ENCODE assay signal across 8 mouse cellular contexts in the genomic region with DNA sequence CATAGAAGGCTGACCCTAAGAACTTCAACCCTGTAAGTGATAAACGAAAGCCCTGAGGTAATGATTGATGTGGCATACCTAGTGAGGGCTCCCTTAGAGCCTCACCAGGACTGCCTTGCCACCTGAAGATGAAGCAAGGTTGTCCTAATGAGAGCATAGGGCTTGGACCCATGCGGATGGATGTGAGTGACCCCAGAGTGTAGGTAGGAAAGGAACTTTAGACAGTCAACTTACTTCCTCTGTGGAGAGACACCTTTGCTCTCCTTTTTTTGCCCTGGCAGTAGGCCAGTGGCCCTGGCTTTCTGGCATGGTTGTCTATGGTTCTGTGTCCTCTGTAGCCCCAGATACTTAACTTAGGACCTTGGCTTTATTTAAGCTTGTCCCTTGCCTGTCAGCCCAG. TPM values are rescaled to one million over a fixed set of nuclear protein-coding genes. Genes with fewer than 3 reads are reported as not detected.
DNase-seq lines count a peak whose midpoint lies in the region; ATAC-seq lines count a peak whose summit lies in the region.

No protein-coding gene starts in this region.

- peak overlapping the region; percentile 100 for H3K4me2 ChIP-seq in hindbrain, embryonic 15.5 days
- peak overlapping the region; percentile 99 for H3K4me2 ChIP-seq in liver, embryonic 13.5 days

- peak overlapping the region; percentile 74 for H3K4me3 ChIP-seq in hindbrain, embryonic 15.5 days
- H3K4me3 ChIP-seq in liver, embryonic 13.5 days (replicated peaks), result peak overlapping the region; percentile 96

- no peaks in the 10 kb centered on the region for H3K27me3 ChIP-seq in hindbrain, embryonic 15.5 days
- H3K27me3 ChIP-seq in liver, embryonic 13.5 days, result no peaks in the 10 kb centered on the region

- H3K4me1 ChIP-seq in hindbrain, embryonic 15.5 days (replicated peaks), result peaks cover 21% of the 10 kb centered on the region
- peaks cover 32% of the 10 kb centered on the region for H3K4me1 ChIP-seq in liver, embryonic 13.5 days (replicated peaks)

- 96% methylated on average over 2 of the region's 2 CpGs for WGBS in hindbrain, embryonic 15.5 days
- 62% methylated on average over 2 of the region's 2 CpGs for WGBS in liver, embryonic 13.5 days (ENCODE audit: insufficient replicate concordance)

- peak overlapping the region; percentile 80; the same call in 1 of the 2 replicates for H3K9ac ChIP-seq in hindbrain, embryonic 15.5 days
- H3K9ac ChIP-seq in liver, embryonic 13.5 days, result peak overlapping the region; percentile 87

- no peaks in the 10 kb centered on the region for H3K9me3 ChIP-seq in hindbrain, embryonic 15.5 days
- no peaks in the 10 kb centered on the region for H3K9me3 ChIP-seq in liver, embryonic 13.5 days (replicated peaks)

- intact Hi-C loops in left cerebral cortex, postnatal 25 days (cut with DNase I), result no loop called here

- no peak for ATAC-seq in hindbrain, embryonic 15.5 days (ENCODE audit: low FRiP score, low read depth)
- no peak for ATAC-seq in liver, embryonic 13.5 days (ENCODE audit: low read depth)
- ATAC-seq in inflammation-experienced regulatory T-cells, adult 6 months, result no peak

- peaks cover 19% of the 10 kb centered on the region for H3K36me3 ChIP-seq in hindbrain, embryonic 15.5 days
- peaks cover 41% of the 10 kb centered on the region for H3K36me3 ChIP-seq in liver, embryonic 13.5 days

- no peak overlapping the region for H3K27ac ChIP-seq in hindbrain, embryonic 15.5 days (replicated peaks)
- no peak overlapping the region for H3K27ac ChIP-seq in liver, embryonic 13.5 days

- DNase-seq in adrenal gland, adult 2 months, result peak; percentile 68
- no peak for DNase-seq in adrenal gland, adult 18-20 months (ENCODE audit: low spot score in 2 of 2)
- peak; percentile 69 for DNase-seq in adrenal gland, postnatal 14 days
- DNase-seq in liver, embryonic 13.5 days, result no peak
- no peak for DNase-seq in retina, embryonic 14.5 days (ENCODE audit: low spot score)
- no peak for DNase-seq in left cerebral cortex, postnatal 25 days (ENCODE audit: low spot score in 2 of 2)

RNA-seq across cellular contexts. Expression of a gene that starts 1.7 kb away (rescaled TPM):
- total RNA-seq in adrenal gland, adult 2 months (2021), result 100 to 1,000 TPM in 1 of 2 experiments, 10 to 100 TPM in 1; 85.9 to 147 TPM
- polyA plus RNA-seq in adrenal gland, adult 2 months (2012; rRNA removed), result 548 and 593 TPM in 2 replicates
- 100 to 1,000 TPM in 1 of 2 experiments, 10 to 100 TPM in 1; 82.4 to 130 TPM for total RNA-seq in adrenal gland, adult 18-20 months (2021)
- 87.8 and 94.3 TPM in 2 replicates for total RNA-seq in adrenal gland, postnatal 14 days (2021)
- polyA plus RNA-seq in hindbrain, embryonic 15.5 days (2015; fragmentation: Nextera tagmentation; extraction: Ambion mirVana), result 32.8 and 37.1 TPM in 2 replicates
- 19.2 and 19.6 TPM in 2 replicates for polyA plus RNA-seq in liver, embryonic 13.5 days (2015; fragmentation: Nextera tagmentation; extraction: Ambion mirVana)
- 1 to 10 TPM; 1.5 to 4.1 (median 3.5) TPM for polyA plus RNA-seq in inflammation-experienced regulatory T-cells, adult 6 months (2017; shearing (Covaris generic))
- 10 to 100 TPM; 21.7 to 24.3 TPM for total RNA-seq in left cerebral cortex, postnatal 25 days (2021)

RNA-seq across cellular contexts. Expression of a gene that starts 16.9 kb away (rescaled TPM):
- 100 to 1,000 TPM; 199 to 205 TPM for total RNA-seq in adrenal gland, adult 2 months (2021)
- polyA plus RNA-seq in adrenal gland, adult 2 months (2012; rRNA removed), result 113 and 119 TPM in 2 replicates
- 100 to 1,000 TPM; 198 to 216 TPM for total RNA-seq in adrenal gland, adult 18-20 months (2021)
- 167 and 170 TPM in 2 replicates for total RNA-seq in adrenal gland, postnatal 14 days (2021)
- polyA plus RNA-seq in hindbrain, embryonic 15.5 days (2015; fragmentation: Nextera tagmentation; extraction: Ambion mirVana), result 190 and 193 TPM in 2 replicates
- polyA plus RNA-seq in liver, embryonic 13.5 days (2015; fragmentation: Nextera tagmentation; extraction: Ambion mirVana), result 89.1 and 99.9 TPM in 2 replicates
- polyA plus RNA-seq in inflammation-experienced regulatory T-cells, adult 6 months (2017; shearing (Covaris generic)), result 100 to 1,000 TPM in 1 of 3 experiments, 10 to 100 TPM in 2; 74.7 to 118 (median 98.1) TPM
- total RNA-seq in left cerebral cortex, postnatal 25 days (2021), result 100 to 1,000 TPM; 118 to 131 TPM

RNA-seq across cellular contexts. Expression of a gene that starts 18.0 kb away (rescaled TPM):
- total RNA-seq in adrenal gland, adult 2 months (2021), result 100 to 1,000 TPM; 226 to 406 TPM
- 209 and 255 TPM in 2 replicates for polyA plus RNA-seq in adrenal gland, adult 2 months (2012; rRNA removed)
- 100 to 1,000 TPM; 238 to 400 TPM for total RNA-seq in adrenal gland, adult 18-20 months (2021)
- 325 and 370 TPM in 2 replicates for total RNA-seq in adrenal gland, postnatal 14 days (2021)
- polyA plus RNA-seq in hindbrain, embryonic 15.5 days (2015; fragmentation: Nextera tagmentation; extraction: Ambion mirVana), result 13.8 and 14.2 TPM in 2 replicates
- 3.0 and 3.1 TPM in 2 replicates for polyA plus RNA-seq in liver, embryonic 13.5 days (2015; fragmentation: Nextera tagmentation; extraction: Ambion mirVana)
- 1 to 10 TPM; 2.7 to 4.1 (median 3.5) TPM for polyA plus RNA-seq in inflammation-experienced regulatory T-cells, adult 6 months (2017; shearing (Covaris generic))
- total RNA-seq in left cerebral cortex, postnatal 25 days (2021), result 1 to 10 TPM; 4.7 to 6.4 TPM

RNA-seq across cellular contexts. Expression of a gene that starts 48.7 kb away (rescaled TPM):
- total RNA-seq in adrenal gland, adult 2 months (2021), result 100 to 1,000 TPM; 146 to 317 TPM
- polyA plus RNA-seq in adrenal gland, adult 2 months (2012; rRNA removed), result 26.4 and 29.9 TPM in 2 replicates
- total RNA-seq in adrenal gland, adult 18-20 months (2021), result 100 to 1,000 TPM; 138 to 160 TPM
- 169 and 183 TPM in 2 replicates for total RNA-seq in adrenal gland, postnatal 14 days (2021)
- 204 and 212 TPM in 2 replicates for polyA plus RNA-seq in hindbrain, embryonic 15.5 days (2015; fragmentation: Nextera tagmentation; extraction: Ambion mirVana)
- 140 and 158 TPM in 2 replicates for polyA plus RNA-seq in liver, embryonic 13.5 days (2015; fragmentation: Nextera tagmentation; extraction: Ambion mirVana)
- polyA plus RNA-seq in inflammation-experienced regulatory T-cells, adult 6 months (2017; shearing (Covaris generic)), result 10 to 100 TPM; 67.4 to 78.8 (median 68.4) TPM
- total RNA-seq in left cerebral cortex, postnatal 25 days (2021), result 100 to 1,000 TPM; 106 to 114 TPM

Comparison
In these comparisons a context has a peak if more than half of its experiments do, and no peak if none do; other contexts are left out.
1. DNase-seq: peak in adrenal gland, adult 2 months (single experiment) and adrenal gland, postnatal 14 days (single experiment); none in adrenal gland, adult 18-20 months (0 of 2), liver, embryonic 13.5 days (single experiment), retina, embryonic 14.5 days (single experiment) and left cerebral cortex, postnatal 25 days (0 of 2).
2. RNA of a gene that starts 18.0 kb away (total RNA-seq): 226 to 406 TPM in adrenal gland, adult 2 months, 238 to 400 TPM in adrenal gland, adult 18-20 months and 325 to 370 TPM in adrenal gland, postnatal 14 days; 4.7 to 6.4 TPM in left cerebral cortex, postnatal 25 days; every median in the first group is over 10 times any median in the second.